Mouse (Mus musculus): Measurements from ENCODE around the gene Cox5b. TPM values are rescaled to one million over a fixed set of nuclear protein-coding genes. Genes with fewer than 3 reads are reported as not detected.

Cox5b gene
- polyA plus RNA-seq (2017; shearing (Covaris generic)) = 424 TPM

DNA sequence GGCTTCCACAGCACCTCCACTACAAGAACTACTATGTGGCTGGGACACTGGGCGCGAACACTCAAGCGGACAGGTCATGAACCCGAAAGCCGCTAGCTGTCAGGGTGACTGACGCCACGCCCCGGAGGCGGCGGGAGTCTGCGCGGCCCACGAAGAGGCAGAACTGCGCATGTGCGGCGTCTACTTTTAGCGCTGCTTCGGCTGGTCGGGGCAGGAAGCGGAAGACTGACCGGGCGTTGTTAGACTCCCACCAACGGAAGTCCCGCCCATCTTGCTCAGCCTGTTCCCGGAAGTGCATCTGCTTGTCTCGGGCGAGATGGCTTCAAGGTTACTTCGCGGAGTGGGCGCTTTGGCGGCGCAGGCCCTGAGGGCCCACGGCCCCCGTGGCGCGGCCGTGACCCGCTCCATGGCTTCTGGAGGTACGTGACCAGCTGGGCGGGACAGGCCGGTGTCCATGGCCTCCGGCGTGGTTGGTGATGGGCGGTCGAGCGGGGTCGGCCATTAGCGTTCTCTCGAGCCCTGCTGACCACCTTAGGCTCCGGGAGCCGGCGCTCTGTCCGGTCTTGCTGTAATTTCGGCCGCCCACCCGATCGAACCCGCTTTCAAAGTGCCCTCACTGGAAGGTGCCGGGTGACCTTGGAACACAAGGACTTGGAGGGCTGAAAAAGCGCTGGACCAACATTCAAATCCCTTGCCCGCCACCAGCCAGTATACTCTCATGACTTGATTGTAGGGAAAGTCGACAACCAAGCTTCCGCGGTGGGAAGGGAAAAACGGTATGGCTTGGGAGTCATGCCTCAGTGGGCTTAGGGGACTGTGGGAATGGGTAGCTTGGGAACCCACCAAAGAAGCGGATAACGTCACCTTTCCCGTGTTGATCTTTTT, at the start of gene Cox5b:
Gene Cox5b, plus strand, starts transcription at position 179 of the 885 bp plus-strand sequence.

DNA sequence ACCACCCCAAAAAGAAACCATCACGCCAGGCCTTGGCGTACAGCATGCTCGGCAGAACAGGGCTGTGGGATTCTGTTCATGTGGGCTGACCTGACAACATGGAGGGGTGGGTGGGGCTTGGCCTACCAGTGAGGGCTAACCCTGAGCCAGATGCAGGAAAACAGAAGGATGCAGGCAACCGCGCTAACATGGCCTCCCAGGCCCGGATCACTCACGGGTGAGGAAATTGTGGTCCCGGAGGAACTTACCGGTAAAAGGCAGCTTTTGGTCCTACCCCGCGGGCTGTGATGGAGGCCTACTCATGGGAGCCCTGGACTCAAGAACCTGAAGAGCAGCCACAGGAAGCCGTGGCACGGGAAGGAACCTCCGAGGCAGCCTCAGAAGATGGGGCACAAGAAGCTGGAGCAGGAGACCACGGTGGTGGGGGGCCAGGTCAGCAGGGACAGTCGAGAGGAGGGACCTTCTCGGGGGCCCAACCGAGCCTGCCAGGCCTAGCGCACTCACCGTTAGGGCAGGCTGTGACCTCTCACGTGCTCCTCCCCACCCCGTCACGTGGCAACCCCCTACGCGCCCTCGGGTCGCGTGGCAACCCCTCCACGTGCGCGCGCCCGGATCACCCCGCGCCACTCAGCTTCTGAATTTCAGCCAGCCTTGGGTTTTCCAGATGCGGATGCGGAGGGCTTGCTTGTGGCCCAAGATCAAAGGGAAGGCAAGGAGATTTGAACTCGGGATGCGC, 8.5 kb upstream of the Cox5b start, which contains the start of gene Fam178b:
Gene Fam178b, minus strand, starts transcription at position 564 of the 736 bp plus-strand sequence.

GRCm38 (mm10) chr1:36709854-36710280, 18.6 kb downstream of the Cox5b start, which contains the start of gene 4933424G06Rik:
Gene 4933424G06Rik, plus strand, starts transcription at chr1:36710149.

DNA sequence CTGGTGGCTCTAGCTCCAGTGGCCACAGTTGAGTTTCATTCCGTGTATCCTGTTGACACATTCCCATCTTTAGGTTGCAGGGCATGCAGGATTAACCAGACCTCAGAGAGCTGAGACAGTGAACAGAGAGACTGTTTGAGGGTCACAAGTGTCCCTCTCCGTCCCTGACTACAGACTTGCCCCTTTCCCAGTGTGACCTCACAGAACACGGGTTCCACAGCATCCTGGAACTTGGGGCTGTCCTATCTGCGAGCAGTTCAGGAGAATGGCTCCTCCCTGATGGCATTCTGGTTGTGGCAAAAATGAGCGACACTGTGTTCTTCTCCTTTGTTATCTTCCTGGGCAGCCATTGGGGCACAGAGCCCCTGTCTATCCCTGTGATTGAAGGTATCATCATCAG, 23.1 kb downstream of the Cox5b start, which contains the start of gene Actr1b:
Gene Actr1b, minus strand, starts transcription at position 112 of the 400 bp plus-strand sequence.

Other genes with a start within 250 kb of the Cox5b start
- gene Lman2l, start 246.2 kb upstream of the Cox5b start, polyA plus RNA-seq (2017; shearing (Covaris generic)) = 23.5 TPM
- gene Cnnm4, start 219.8 kb upstream of the Cox5b start, polyA plus RNA-seq (2017; shearing (Covaris generic)) = 6.1 TPM
- gene Cnnm3, start 179.6 kb upstream of the Cox5b start, polyA plus RNA-seq (2017; shearing (Covaris generic)) = 25.3 TPM
- 14.7 TPM for gene Ankrd23, start 154.6 kb upstream of the Cox5b start, polyA plus RNA-seq (2017; shearing (Covaris generic))
- 1.9 TPM for gene Gm42417, start 152.0 kb upstream of the Cox5b start, polyA plus RNA-seq (2017; shearing (Covaris generic))
- gene Ankrd39, start 144.0 kb upstream of the Cox5b start, polyA plus RNA-seq (2017; shearing (Covaris generic)) = 23.1 TPM
- 0.78 TPM for gene Sema4c, start 133.1 kb upstream of the Cox5b start, polyA plus RNA-seq (2017; shearing (Covaris generic))
- gene Fam178b, start 8.3 kb upstream of the Cox5b start, polyA plus RNA-seq (2017; shearing (Covaris generic)) = 0.23 TPM
- not detected for gene 4933424G06Rik, start 18.7 kb downstream of the Cox5b start, polyA plus RNA-seq (2017; shearing (Covaris generic))
- 62.8 TPM for gene Actr1b, start 23.0 kb downstream of the Cox5b start, polyA plus RNA-seq (2017; shearing (Covaris generic))
- 160 TPM for gene Zap70, start 70.3 kb downstream of the Cox5b start, polyA plus RNA-seq (2017; shearing (Covaris generic))

Data from effector memory CD4-positive, alpha-beta T cell, adult 7 months (primary cell).